Mouse (Mus musculus): ENCODE results near the gene Hoxa11. TPM values are rescaled to one million over a fixed set of nuclear protein-coding genes. Genes with fewer than 3 reads are reported as not detected.

Gene Hoxa11
- total RNA-seq (2022), result 1 to 10 TPM; 2.0 to 3.0 (median 2.9) TPM

DNA sequence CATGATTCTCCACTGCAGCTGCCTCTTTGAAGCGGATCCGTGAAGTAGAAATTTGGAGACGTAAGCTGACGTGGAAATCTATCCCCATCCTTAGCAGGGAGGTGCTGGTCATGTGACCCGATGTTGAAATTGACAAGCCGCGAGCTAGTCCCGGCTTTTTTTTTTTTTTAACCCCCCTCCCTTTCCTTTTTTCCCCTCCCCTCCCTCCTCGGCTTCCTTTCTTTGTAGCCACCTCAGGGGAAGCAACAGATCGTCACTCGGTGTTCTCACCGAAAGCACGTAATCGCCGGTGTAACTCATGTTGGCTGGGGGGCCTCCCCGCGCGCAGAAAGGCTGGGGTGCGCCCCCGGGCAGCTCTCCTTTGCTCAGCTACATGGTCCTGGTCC lies at the start of gene Hoxa11:
Hoxa11 (minus strand) TSS at position 54 of the 386 bp plus-strand sequence.
- DNase-seq (ENCODE audit: low spot score in 2 of 2), result no peak

GRCm38 (mm10) chr6:52294616-52295015 lies 49.0 kb upstream of the Hoxa11 start:
- DNase-seq (ENCODE audit: low spot score in 2 of 2), result no peak

GRCm38 (mm10) chr6:52292328-52292727 lies 46.7 kb upstream of the Hoxa11 start:
- DNase-seq (ENCODE audit: low spot score in 2 of 2), result no peak

GRCm38 (mm10) chr6:52291021-52291860 lies 45.6 kb upstream of the Hoxa11 start:
- peak in 1 of 2 experiments; percentile 29 for DNase-seq (ENCODE audit: low spot score in 2 of 2)

GRCm38 (mm10) chr6:52290186-52290585 lies 44.6 kb upstream of the Hoxa11 start:
- no peak for DNase-seq (ENCODE audit: low spot score in 2 of 2)

GRCm38 (mm10) chr6:52283896-52284295 lies 38.3 kb upstream of the Hoxa11 start:
- DNase-seq (ENCODE audit: low spot score in 2 of 2), result no peak

DNA sequence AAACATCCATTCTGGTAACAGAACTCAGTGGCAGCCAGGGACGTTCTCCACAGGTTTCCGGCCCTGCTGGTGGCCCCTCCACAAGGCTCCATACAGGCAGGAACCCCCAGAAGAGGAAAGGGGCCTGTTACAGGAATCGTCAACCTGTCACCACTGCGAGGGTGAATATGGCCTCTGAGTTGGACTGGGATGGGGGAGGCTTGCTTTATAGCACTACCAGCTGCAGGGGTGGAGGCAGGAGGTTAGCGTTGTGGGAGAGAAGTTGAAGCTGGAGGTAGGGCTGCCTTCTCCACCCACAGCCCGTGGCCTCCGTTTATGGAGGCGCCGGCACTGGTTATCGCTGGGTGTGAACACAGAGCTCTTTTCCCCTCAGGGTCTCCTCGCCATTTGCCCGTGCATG lies 35.5 kb upstream of the Hoxa11 start:
- no peak for DNase-seq (ENCODE audit: low spot score in 2 of 2)

DNA sequence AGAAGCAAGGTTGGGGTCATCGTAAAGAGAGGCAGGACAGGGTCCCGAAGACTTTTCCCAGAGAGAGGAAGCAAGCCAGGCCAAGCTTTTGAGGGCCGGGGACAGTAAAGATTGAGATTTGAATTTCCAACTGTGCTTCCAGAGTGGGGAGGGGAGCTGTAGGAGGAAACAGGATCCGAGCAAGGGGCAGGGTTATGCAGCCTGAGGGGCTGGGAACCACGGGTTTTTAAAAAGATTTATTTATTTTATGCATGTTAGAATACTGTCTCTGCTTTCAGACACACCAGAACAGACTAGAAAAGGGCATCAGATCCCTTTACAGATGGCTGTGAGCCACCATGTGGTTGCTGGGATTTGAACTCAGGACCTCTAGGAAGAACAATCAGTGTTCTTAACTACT lies 31.3 kb upstream of the Hoxa11 start:
- no peak for DNase-seq (ENCODE audit: low spot score in 2 of 2)

- DNase-seq (ENCODE audit: low spot score in 2 of 2), result no peak
Observed at GRCm38 (mm10) chr6:52276382-52276781, 30.8 kb upstream of the Hoxa11 start.

DNA sequence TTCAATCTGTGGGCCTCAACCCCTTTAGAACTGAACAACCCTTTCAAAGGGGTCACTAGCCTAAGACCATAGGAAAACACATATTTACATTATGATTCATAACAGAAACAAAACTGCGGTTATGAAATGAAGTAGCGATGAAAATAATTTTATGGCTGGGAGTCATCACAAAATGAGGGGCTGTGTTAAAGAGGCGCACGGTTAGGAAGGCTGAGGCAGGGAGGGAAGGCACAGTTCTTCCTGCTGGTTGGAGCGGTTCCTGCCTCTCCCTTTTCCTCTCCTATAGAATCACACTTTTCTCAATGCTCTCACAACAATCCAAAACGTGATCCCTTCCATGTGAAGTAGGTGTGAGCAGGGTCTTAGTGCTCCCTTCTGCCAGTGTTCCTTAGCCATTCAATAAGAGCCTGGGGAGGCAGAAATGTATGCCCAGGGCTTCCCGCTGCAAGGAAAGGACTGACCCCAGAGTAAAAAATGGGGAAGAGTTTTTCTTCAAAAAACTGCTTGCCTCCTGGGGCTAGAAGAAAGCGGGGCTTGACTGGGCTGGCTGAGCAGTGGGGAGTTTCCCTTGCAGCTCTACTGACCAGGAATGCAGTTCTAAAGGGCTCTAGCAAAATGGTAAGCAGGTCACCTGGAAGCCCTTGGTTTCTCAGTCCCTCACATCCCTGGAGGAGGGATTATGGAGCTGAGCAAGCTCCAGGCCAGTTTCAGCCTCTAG lies 30.1 kb upstream of the Hoxa11 start:
- no peak for DNase-seq (ENCODE audit: low spot score in 2 of 2)

- DNase-seq (ENCODE audit: low spot score in 2 of 2), result no peak
Observed at GRCm38 (mm10) chr6:52274576-52274975, 29.0 kb upstream of the Hoxa11 start.

- no peak for DNase-seq (ENCODE audit: low spot score in 2 of 2)
Observed at GRCm38 (mm10) chr6:52273656-52274280, 28.2 kb upstream of the Hoxa11 start.

DNA sequence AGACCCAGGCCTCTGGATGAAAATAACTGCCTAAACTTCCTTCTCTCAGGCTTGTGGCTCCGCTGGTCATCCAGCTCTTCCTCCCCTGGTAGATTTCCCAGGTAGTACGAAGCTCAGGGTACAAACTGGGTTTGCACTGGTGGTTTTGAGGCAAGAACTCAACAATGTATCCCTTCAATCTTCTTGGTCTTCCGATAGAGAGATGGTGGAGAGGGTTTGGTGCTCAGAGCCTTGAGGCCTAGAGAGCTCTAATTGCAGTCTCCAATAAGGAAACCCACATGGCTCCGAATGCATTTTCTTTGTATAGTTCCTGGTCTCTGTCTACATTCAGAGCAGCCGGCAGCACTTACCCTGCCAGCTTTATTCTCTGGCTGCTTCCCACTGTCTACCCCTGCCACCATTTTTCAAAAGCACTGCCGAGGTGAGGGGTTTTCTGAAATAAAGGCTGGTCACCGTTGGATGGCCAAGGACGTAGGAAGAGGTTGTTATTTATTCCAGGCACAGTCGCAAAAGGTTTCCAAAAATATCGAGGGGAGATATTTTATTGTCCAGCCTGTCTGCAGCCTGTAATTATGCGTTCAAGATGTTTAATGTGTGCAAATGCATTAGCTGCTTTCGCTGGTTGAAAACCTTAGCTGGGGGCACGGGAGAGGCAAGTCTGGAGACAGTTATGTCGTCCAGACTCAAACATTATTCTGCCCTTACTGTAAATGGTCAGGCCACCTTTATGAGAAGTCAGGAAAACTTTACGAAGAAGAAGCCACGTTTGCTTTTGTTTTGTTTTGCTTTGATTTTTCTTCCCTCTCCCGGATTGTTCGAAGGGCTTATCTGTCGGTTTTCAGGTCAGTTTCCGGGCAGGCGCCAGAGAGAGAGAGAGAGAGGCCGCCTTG lies 27.4 kb upstream of the Hoxa11 start:
- DNase-seq (ENCODE audit: low spot score in 2 of 2), result no peak

DNA sequence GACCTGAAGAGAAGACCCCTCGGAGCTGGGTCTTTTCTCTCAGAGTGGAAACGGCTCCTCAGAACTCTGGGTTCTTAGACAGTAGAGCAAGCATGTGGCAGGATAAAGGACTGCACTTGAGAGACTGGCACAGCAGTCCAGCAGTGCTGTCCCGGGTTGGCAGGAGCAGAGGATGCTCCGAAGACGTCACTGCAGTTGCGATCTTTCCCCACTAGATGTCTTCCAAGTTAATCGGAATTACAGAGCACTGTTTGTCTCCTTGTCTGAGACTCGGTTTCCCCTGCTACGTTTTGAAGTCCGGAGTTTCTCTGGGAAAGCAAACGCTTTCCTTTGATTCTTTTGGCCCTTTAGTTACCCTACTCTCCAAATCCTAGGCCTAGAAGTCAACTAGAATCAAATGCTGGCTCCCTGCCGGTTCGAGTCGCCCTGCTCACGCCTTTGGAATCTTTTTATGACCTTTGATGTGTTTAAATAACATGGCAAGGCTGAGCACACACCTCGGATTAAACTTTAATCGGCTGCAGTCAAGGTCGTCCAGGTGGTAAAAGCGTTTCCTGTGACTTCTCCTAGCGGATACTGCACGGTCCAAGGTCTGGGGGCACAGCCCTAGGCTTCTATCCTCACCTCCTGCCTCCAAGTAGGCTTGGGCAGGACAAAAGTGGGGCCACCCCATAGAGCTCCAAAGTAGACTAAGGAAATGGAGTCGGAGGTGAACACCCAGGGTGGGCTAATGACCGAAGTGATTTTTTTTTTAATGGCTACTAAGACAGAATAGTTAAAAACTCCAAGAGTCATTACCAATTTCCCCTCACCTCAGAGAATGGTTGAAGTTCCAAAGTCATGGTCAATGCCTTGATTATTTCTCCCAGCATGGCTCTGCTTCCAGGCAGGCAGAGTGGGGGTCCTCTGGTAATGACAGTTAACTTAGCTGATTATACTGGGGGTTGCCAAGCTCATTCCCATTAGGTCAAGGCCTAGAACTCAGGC lies 25.2 kb upstream of the Hoxa11 start:
- DNase-seq (ENCODE audit: low spot score in 2 of 2), result no peak

DNA sequence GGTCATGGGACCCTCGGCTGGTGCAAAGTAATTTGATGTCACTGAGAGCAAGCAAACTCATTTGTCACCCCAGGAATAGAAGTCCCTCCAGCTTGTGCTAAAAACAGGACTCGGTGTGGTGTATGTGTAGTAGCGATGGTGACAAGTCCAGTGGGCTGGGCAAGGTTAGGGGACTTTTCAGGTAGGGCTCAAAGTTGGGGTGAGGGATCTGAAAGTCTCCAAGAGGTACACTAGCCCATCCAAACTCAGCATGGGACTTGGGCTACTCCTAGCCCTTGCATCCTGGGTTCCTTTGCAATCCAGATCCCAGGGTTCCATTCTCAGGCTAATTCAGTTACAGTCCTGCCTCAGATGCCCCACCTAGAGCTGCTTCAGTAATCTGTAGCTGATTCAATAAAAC lies 23.1 kb upstream of the Hoxa11 start:
- no peak for DNase-seq (ENCODE audit: low spot score in 2 of 2)

DNA sequence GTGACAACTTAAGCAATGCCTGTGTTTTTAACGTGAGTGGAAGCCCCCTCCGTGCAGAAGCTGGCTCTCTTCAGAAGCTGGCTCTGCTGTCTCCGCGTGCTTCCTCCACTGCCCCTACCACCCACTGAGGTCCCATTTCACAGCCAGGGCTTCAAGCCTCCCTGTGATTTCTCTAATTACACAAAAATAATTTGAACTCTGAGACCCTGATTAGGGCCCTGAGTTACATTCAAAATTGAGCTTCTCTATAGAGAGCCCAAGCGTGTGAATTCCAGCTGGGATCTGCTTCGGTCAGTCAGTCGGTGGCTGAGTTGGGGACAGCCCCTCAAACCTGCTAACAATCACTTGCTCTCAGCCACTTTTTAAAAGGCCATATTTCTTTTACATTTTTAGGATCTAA lies 22.7 kb upstream of the Hoxa11 start:
- DNase-seq (ENCODE audit: low spot score in 2 of 2), result no peak

- DNase-seq (ENCODE audit: low spot score in 2 of 2), result no peak
Observed at GRCm38 (mm10) chr6:52267691-52268090, 22.1 kb upstream of the Hoxa11 start.

GRCm38 (mm10) chr6:52267221-52267620 lies 21.6 kb upstream of the Hoxa11 start:
- DNase-seq (ENCODE audit: low spot score in 2 of 2), result no peak

DNA sequence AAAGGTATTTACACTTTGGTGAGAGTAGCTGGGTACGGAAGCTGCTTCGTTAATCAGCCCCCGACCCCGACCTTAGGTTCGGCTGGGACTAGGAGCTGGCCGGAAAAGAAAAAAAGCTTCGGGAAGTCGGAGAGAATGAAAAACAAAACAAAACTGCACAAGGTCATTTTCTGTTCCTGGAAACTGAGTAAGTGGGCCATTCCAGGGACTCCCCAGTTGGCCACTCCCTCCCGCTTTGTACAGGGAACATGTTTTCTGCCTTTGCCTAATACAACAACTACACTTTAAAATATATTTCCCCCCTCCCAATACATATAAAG lies 21.0 kb upstream of the Hoxa11 start:
- no peak for DNase-seq (ENCODE audit: low spot score in 2 of 2)

Data from gastrocnemius, adult 8-10 months (tissue).